Mouse (Mus musculus): ENCODE results near the gene D17H6S53E. TPM values are rescaled to one million over a fixed set of nuclear protein-coding genes. Genes with fewer than 3 reads are reported as not detected.

The D17H6S53E gene
- polyA plus RNA-seq, 1 experiment from 2014 or later, result 9.6 TPM

- Histone ChIP-seq H3K4me1 (peaks cover 6% of the 10 kb centered on the region), H3K9me3 (peaks cover 9% of the 10 kb centered on the region; the same call in 1 of the 2 replicates), H3K27me3 (replicated peaks; ENCODE audit: low read depth, poor library complexity, severe bottlenecking) (no peaks in the 10 kb centered on the region), H3K4me3 (no peak overlapping the region), H3K27ac (replicated peaks) (no peak overlapping the region), H3K36me3 (replicated peaks) (peaks cover 97% of the 10 kb centered on the region)
- 90% methylated on average over 6 of the region's 6 CpGs for WGBS
- no peak for DNase-seq (ENCODE audit: low spot score)
Observed at GRCm38 (mm10) chr17:35141971-35142370, 15.8 kb downstream of the D17H6S53E start.

- Histone ChIP-seq H3K36me3 (replicated peaks) (peaks cover 99% of the 10 kb centered on the region), H3K4me1 (no peaks in the 10 kb centered on the region), H3K27me3 (replicated peaks; ENCODE audit: low read depth, poor library complexity, severe bottlenecking) (no peaks in the 10 kb centered on the region), H3K9me3 (peaks cover 9% of the 10 kb centered on the region; the same call in 1 of the 2 replicates), H3K27ac (replicated peaks) (no peak overlapping the region), H3K4me3 (no peak overlapping the region)
- no peak for DNase-seq (ENCODE audit: low spot score)
- 89% methylated on average over 5 of the region's 5 CpGs for WGBS
Observed at GRCm38 (mm10) chr17:35146139-35146538, 20.0 kb downstream of the D17H6S53E start.

DNA sequence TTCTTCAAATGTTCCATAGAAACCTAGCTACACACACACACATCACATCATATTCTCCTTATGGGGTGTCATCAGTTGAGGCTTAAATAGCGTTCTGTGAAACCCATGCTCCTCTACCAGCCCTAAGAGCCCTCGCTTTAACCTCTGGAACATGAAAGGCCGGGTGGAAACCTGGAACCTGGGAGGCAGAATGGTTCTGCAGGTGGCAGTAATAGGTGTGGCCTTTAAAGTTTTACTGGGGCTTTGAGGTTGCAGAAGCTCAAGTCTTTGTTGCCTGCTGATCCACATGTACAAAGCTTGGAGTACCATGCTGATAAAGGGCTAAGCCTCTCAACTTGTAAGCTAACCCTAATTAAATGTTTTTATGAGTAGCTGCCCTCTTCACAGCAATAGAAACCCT lies 21.2 kb downstream of the D17H6S53E start:
- Histone ChIP-seq H3K27ac (replicated peaks) (no peak overlapping the region), H3K36me3 (replicated peaks) (peaks cover 99% of the 10 kb centered on the region), H3K4me1 (no peaks in the 10 kb centered on the region), H3K27me3 (replicated peaks; ENCODE audit: low read depth, poor library complexity, severe bottlenecking) (no peaks in the 10 kb centered on the region), H3K4me3 (no peak overlapping the region), H3K9me3 (peaks cover 9% of the 10 kb centered on the region; the same call in 1 of the 2 replicates)
- WGBS, result 62% methylated on average over 3 of the region's 3 CpGs
- DNase-seq (ENCODE audit: low spot score), result no peak

DNA sequence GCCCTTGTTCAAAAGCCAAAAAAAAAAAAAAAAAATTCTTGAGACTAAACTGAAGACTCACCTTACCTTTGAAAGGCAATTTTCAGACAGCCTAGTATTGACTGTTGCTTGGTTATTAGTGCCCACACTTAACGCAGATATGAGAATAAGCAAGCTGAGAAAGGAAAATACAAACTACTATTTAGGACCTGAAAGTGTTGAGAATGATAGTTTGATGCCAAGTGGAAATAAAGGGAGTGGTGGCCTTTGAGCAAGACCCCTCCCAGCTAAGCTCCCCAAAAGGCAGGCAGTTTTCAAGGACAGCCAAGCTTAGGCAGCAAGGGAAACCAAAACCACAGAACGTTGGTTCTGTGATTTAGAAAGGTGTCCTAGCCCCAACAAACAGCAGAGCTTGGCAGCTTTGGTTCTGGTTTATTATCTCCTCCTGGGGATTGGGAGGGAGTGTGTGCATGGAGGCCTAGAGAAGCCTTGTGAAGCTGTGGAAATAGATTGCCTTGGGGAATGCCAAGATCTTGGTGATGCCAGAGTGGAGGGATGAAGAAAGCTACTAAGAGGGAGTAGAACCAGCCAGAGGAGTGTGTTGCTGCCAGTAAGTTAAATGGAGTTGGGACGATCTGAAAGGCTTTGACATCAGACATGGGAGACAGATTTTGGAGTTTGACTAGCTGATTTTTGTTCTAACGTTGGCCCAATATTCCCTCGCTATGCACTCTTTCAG lies 21.9 kb downstream of the D17H6S53E start:
- H3K4me1 ChIP-seq, result no peaks in the 10 kb centered on the region
- DNase-seq (ENCODE audit: low spot score), result no peak
- H3K9me3 ChIP-seq, result peaks cover 7% of the 10 kb centered on the region; the same call in 1 of the 2 replicates
- no peaks in the 10 kb centered on the region for H3K27me3 ChIP-seq (replicated peaks; ENCODE audit: low read depth, poor library complexity, severe bottlenecking)
- H3K4me3 ChIP-seq, result no peak overlapping the region; the same call in 1 of the 2 replicates
- peaks cover 99% of the 10 kb centered on the region for H3K36me3 ChIP-seq (replicated peaks)
- no peak overlapping the region for H3K27ac ChIP-seq (replicated peaks)
- WGBS, result 70% methylated on average over 5 of the region's 5 CpGs

DNA sequence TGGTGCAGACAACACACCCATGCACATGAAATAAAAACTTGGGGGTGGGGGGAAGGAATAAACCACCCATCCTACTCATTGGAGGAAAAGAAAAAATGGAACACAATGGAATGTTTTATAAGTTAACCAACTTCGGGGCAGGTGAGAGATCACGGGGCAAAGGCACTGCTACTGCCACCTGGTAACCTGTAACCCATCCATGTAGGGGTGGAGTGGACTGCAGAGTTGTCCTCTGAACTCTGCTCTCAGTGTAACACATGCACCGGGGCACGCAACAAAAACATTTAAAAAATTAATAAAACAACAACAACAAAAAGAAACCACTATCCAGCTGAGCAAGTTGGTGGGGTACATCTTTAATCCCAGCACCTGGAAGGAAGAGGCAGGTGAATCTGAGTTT lies 25.9 kb downstream of the D17H6S53E start:
- DNase-seq (ENCODE audit: low spot score), result no peak
- Histone ChIP-seq H3K27me3 (replicated peaks; ENCODE audit: low read depth, poor library complexity, severe bottlenecking) (no peaks in the 10 kb centered on the region), H3K27ac (replicated peaks) (no peak overlapping the region), H3K9me3 (no peaks in the 10 kb centered on the region), H3K4me1 (peaks cover 12% of the 10 kb centered on the region), H3K4me3 (no peak overlapping the region; the same call in 1 of the 2 replicates), H3K36me3 (replicated peaks) (peaks cover 99% of the 10 kb centered on the region)
- WGBS, result 95% methylated on average over 4 of the region's 4 CpGs

- Histone ChIP-seq H3K27ac (replicated peaks) (no peak overlapping the region), H3K4me1 (peaks cover 12% of the 10 kb centered on the region), H3K36me3 (replicated peaks) (peaks cover 99% of the 10 kb centered on the region), H3K27me3 (replicated peaks; ENCODE audit: low read depth, poor library complexity, severe bottlenecking) (no peaks in the 10 kb centered on the region), H3K4me3 (no peak overlapping the region), H3K9me3 (no peaks in the 10 kb centered on the region)
- no peak for DNase-seq (ENCODE audit: low spot score)
- 91% methylated on average over 9 of the region's 9 CpGs for WGBS
Observed at GRCm38 (mm10) chr17:35153077-35153476, 26.9 kb downstream of the D17H6S53E start.

DNA sequence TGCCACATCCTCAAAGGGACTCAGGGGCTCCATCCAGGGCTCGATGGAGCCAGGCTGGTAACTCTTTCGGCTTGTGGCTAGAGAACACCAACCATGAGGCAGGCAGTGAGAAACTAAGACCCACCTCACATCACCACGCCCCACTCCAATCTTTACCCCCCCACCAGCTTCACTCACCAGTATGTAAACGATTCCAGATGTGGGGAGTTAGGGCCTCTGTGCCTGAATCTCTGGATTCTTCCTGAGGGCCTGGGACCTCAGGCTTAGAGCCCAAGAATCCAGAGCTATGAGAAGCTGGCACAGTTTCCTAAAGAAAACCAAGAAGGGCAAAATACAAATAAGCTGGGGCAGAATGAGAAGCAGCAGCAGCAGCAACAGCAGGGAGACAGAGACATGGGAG lies 27.8 kb downstream of the D17H6S53E start:
- Histone ChIP-seq H3K27me3 (replicated peaks; ENCODE audit: low read depth, poor library complexity, severe bottlenecking) (no peaks in the 10 kb centered on the region), H3K9me3 (no peaks in the 10 kb centered on the region), H3K4me1 (peaks cover 12% of the 10 kb centered on the region), H3K4me3 (no peak overlapping the region; the same call in 1 of the 2 replicates), H3K36me3 (replicated peaks) (peaks cover 99% of the 10 kb centered on the region), H3K27ac (replicated peaks) (no peak overlapping the region)
- 75% methylated on average over 4 of the region's 4 CpGs for WGBS
- DNase-seq (ENCODE audit: low spot score), result no peak

DNA sequence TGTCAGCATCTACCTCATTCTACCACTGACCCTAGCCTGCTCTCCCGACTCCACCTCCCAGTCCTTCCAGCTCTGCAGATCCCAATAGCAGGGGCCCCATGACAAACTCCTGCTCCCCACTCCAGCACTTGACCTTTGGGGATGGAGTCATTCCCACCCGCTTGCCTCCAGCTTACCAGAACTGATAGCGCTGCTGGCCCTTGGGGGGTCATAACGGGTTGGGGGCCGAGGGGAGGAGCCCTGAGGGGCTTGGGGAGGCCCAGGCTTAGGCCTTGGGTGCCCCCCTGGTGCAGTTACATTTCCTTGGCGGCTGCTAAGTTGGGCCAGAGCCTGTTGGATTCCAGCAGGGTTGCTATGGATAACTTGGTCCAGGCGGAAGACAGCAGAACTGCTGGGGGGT lies 28.4 kb downstream of the D17H6S53E start:
- H3K4me3 ChIP-seq, result peak overlapping the region; percentile 16; the same call in 1 of the 2 replicates
- WGBS, result 84% methylated on average over 7 of the region's 7 CpGs

GRCm38 (mm10) chr17:35155451-35155850 lies 29.3 kb downstream of the D17H6S53E start:
- H3K27ac ChIP-seq (replicated peaks), result no peak overlapping the region
- WGBS, result 93% methylated on average over 12 of the region's 12 CpGs
- peaks cover 12% of the 10 kb centered on the region for H3K4me1 ChIP-seq
- H3K4me3 ChIP-seq, result peak overlapping the region; percentile 16; the same call in 1 of the 2 replicates
- peaks cover 99% of the 10 kb centered on the region for H3K36me3 ChIP-seq (replicated peaks)
- no peaks in the 10 kb centered on the region for H3K27me3 ChIP-seq (replicated peaks; ENCODE audit: low read depth, poor library complexity, severe bottlenecking)
- no peaks in the 10 kb centered on the region for H3K9me3 ChIP-seq
- no peak for DNase-seq (ENCODE audit: low spot score)

More for the DNA sequence above, 28.4 kb downstream of the D17H6S53E start:
- H3K36me3 ChIP-seq (replicated peaks), result peaks cover 99% of the 10 kb centered on the region
- no peaks in the 10 kb centered on the region for H3K9me3 ChIP-seq
- no peaks in the 10 kb centered on the region for H3K27me3 ChIP-seq (replicated peaks; ENCODE audit: low read depth, poor library complexity, severe bottlenecking)
- no peak for DNase-seq (ENCODE audit: low spot score)
- H3K4me1 ChIP-seq, result peaks cover 12% of the 10 kb centered on the region
- H3K27ac ChIP-seq (replicated peaks), result no peak overlapping the region

- Histone ChIP-seq H3K4me1 (peaks cover 14% of the 10 kb centered on the region), H3K36me3 (replicated peaks) (peaks cover 100% of the 10 kb centered on the region), H3K27ac (replicated peaks) (no peak overlapping the region), H3K27me3 (replicated peaks; ENCODE audit: low read depth, poor library complexity, severe bottlenecking) (no peaks in the 10 kb centered on the region), H3K9me3 (no peaks in the 10 kb centered on the region), H3K4me3 (no peak overlapping the region)
- 91% methylated on average over 33 of the region's 33 CpGs for WGBS
- no peak for DNase-seq (ENCODE audit: low spot score)
Observed at GRCm38 (mm10) chr17:35156461-35157200, 30.5 kb downstream of the D17H6S53E start.

DNA sequence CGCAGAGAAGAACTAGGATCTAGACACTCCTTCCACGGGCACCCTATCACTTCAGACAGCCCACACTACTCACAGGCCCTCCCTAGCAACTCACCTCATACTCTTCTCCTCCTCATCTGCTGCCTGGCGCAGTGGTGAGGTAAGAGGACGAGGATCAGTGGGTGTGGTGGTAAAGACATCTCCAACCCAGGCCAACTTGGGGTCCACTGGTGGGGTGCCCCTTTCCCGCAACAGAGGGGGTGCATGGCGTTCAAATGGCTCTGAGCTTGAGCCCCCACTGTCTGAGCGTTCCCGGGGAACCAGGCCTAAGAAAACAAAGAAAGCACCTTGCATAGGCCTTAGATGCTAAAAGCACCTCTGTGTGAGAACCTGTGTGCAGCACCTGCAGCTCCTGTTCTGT lies 31.1 kb downstream of the D17H6S53E start:
- no peak for DNase-seq (ENCODE audit: low spot score)
- 94% methylated on average over 8 of the region's 8 CpGs for WGBS
- H3K4me1 ChIP-seq, result peaks cover 20% of the 10 kb centered on the region
- no peaks in the 10 kb centered on the region for H3K27me3 ChIP-seq (replicated peaks; ENCODE audit: low read depth, poor library complexity, severe bottlenecking)
- no peak overlapping the region for H3K4me3 ChIP-seq
- H3K27ac ChIP-seq (replicated peaks), result no peak overlapping the region
- H3K9me3 ChIP-seq, result no peaks in the 10 kb centered on the region
- H3K36me3 ChIP-seq (replicated peaks), result peaks cover 100% of the 10 kb centered on the region

GRCm38 (mm10) chr17:35157661-35158175 lies 31.5 kb downstream of the D17H6S53E start:
- Histone ChIP-seq H3K4me1 (peaks cover 25% of the 10 kb centered on the region), H3K36me3 (replicated peaks) (peaks cover 100% of the 10 kb centered on the region), H3K27me3 (replicated peaks; ENCODE audit: low read depth, poor library complexity, severe bottlenecking) (no peaks in the 10 kb centered on the region), H3K4me3 (no peak overlapping the region), H3K27ac (replicated peaks) (no peak overlapping the region), H3K9me3 (no peaks in the 10 kb centered on the region)
- no peak for DNase-seq (ENCODE audit: low spot score)
- 89% methylated on average over 8 of the region's 8 CpGs for WGBS

Data from embryonic facial prominence, embryonic 10.5 days (tissue).